Mouse (Mus musculus) heart, embryonic 16.5 days (tissue): ENCODE measurements around the gene Fubp3. TPM values are rescaled to one million over a fixed set of nuclear protein-coding genes. Genes with fewer than 3 reads are reported as not detected.
A peak's percentile ranks its signal among the peaks of the same experiment; 100 is the strongest.

Experiments
- ATAC-seq: fragments of 200-750 bp; cut with Nextera tagmentation; replicated peaks from 2 replicates; pipeline ENCODE4 v1.8.0; 2017; ENCODE audit warnings: moderate number of reproducible peaks; ENCODE audit not compliant: insufficient read depth, low FRiP score; ENCODE audit errors: extremely low read depth
- H3K27ac ChIP-seq: fragments of 300-500 bp; sonication (generic); 2 replicates; pipeline ENCODE4 v1.5.1; 2014; ENCODE audit warnings: mild to moderate bottlenecking, low read length, control low read depth, moderate library complexity
- H3K27me3 ChIP-seq: fragments of 300-500 bp; sonication (generic); 2 replicates; pipeline ENCODE4 v1.6.1; 2014; ENCODE audit warnings: low read length, mixed read lengths; ENCODE audit not compliant: control insufficient read depth, insufficient read depth
- H3K36me3 ChIP-seq: fragments of 300-500 bp; sonication (generic); 2 replicates; pipeline ENCODE4 v1.6.1; 2014; ENCODE audit not compliant: control insufficient read depth, insufficient read depth
- H3K4me1 ChIP-seq: fragments of 300-500 bp; sonication (generic); 2 replicates; pipeline ENCODE4 v1.6.1; 2014; ENCODE audit warnings: low read length, mixed read lengths; ENCODE audit not compliant: control insufficient read depth, insufficient read depth
- H3K4me2 ChIP-seq: fragments of 300-500 bp; sonication (generic); 2 replicates; pipeline ENCODE4 v1.6.1; 2014; ENCODE audit warnings: low read depth, mild to moderate bottlenecking, control low read depth, low read length
- H3K4me3 ChIP-seq: fragments of 300-500 bp; sonication (generic); 2 replicates; pipeline ENCODE4 v1.5.1; 2014; ENCODE audit warnings: mild to moderate bottlenecking, control low read depth, low read length
- H3K9ac ChIP-seq: fragments of 300-500 bp; sonication (generic); 2 replicates; pipeline ENCODE4 v1.6.1; 2014; ENCODE audit warnings: low read length, control low read depth
- H3K9me3 ChIP-seq: fragments of 300-500 bp; sonication (generic); replicated peaks from 2 replicates; pipeline ENCODE4 v1.6.1; 2016; ENCODE audit warnings: low read length; ENCODE audit not compliant: control insufficient read depth
- WGBS: fragments of 180-500 bp; shearing (Covaris S2); extraction: QIAGEN DNeasy Blood & Tissue Kit; methylation state at CpG from one replicate; pipeline ENCODE4 v1.1.7; 2014; 5-methylcytosine and 5-hydroxymethylcytosine counted together
- polyA plus RNA-seq: library from polyadenylated mRNA; unstranded; fragments of >200 nt; fragmentation: Nextera tagmentation; extraction: Ambion mirVana; gene quantifications from 2 replicates; pipeline ENCODE4 v1.2.1, GENCODE M21; 2015

The Fubp3 gene
- polyA plus RNA-seq, 1 experiment from 2014 or later = 43.4 TPM

DNA sequence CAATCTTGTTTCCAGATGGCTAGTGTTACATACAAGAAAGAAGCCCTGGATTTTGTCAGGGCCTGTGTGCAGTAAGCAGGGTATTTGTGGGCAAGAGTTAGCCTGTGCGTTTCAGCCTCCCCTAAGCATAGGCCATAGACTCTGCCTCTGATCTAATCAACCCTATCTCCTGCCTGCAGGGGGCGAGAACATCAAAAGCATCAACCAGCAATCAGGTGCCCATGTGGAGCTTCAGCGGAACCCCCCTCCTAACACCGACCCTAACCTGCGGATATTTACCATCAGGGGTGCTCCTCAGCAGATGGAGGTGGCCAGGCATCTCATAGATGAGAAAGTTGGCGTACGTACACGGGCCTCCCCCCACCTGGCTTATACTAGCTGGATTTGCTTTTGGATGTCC, 38.9 kb downstream of the Fubp3 start:
- no peak overlapping the region for H3K4me3 ChIP-seq
- 0 out of 2 replicates have a peak, but pooled peaks cover 3% of the 10 kb centered on the region for H3K4me1 ChIP-seq
- no peak overlapping the region for H3K27ac ChIP-seq
- 88% methylated on average over 8 of the region's 8 CpGs for WGBS
- H3K9me3 ChIP-seq = no peaks in the 10 kb centered on the region
- no peak for ATAC-seq
- no peak overlapping the region for H3K9ac ChIP-seq
- H3K36me3 ChIP-seq = peaks cover 58% of the 10 kb centered on the region
- no peak overlapping the region for H3K4me2 ChIP-seq
- H3K27me3 ChIP-seq = no peaks in the 10 kb centered on the region

DNA sequence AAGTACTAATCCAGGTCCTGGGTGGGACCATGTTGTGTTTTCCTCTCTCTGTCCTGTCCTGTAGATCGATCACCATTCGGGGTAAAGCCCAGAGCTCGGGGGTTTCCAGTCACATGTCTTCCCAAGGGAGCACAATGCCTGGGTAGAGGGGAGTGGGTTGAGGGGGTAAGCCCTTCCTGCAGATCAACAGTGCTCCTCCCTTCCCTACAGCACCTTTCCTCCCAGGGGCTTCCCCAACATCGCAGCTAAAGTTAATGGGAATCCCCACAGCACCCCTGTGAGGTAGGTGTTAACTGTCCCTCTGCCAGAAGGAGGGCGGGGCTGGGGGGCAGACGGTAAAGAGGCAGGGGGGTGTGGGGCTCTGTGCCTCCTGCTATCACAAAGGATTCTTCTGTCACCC, 40.2 kb downstream of the Fubp3 start:
- Histone ChIP-seq H3K27me3 (no peaks in the 10 kb centered on the region), H3K36me3 (peaks cover 61% of the 10 kb centered on the region), H3K9ac (no peak overlapping the region), H3K4me3 (no peak overlapping the region), H3K9me3 (no peaks in the 10 kb centered on the region), H3K4me2 (no peak overlapping the region), H3K27ac (no peak overlapping the region), H3K4me1 (0 out of 2 replicates have a peak, but pooled peaks cover 3% of the 10 kb centered on the region)
- no peak; the same call in 1 of the 2 replicates for ATAC-seq
- 76% methylated on average over 6 of the region's 6 CpGs for WGBS

- ATAC-seq = no peak
- 82% methylated on average over 7 of the region's 7 CpGs for WGBS
- no peaks in the 10 kb centered on the region for H3K9me3 ChIP-seq
- no peaks in the 10 kb centered on the region for H3K27me3 ChIP-seq
- H3K4me1 ChIP-seq = 0 out of 2 replicates have a peak, but pooled peaks cover 3% of the 10 kb centered on the region
- peaks cover 56% of the 10 kb centered on the region for H3K36me3 ChIP-seq
- no peak overlapping the region for H3K4me3 ChIP-seq
- no peak overlapping the region for H3K4me2 ChIP-seq
- H3K9ac ChIP-seq = no peak overlapping the region
- no peak overlapping the region for H3K27ac ChIP-seq
Measured at GRCm38 (mm10) chr2:31613781-31614180, 41.3 kb downstream of the Fubp3 start.

DNA sequence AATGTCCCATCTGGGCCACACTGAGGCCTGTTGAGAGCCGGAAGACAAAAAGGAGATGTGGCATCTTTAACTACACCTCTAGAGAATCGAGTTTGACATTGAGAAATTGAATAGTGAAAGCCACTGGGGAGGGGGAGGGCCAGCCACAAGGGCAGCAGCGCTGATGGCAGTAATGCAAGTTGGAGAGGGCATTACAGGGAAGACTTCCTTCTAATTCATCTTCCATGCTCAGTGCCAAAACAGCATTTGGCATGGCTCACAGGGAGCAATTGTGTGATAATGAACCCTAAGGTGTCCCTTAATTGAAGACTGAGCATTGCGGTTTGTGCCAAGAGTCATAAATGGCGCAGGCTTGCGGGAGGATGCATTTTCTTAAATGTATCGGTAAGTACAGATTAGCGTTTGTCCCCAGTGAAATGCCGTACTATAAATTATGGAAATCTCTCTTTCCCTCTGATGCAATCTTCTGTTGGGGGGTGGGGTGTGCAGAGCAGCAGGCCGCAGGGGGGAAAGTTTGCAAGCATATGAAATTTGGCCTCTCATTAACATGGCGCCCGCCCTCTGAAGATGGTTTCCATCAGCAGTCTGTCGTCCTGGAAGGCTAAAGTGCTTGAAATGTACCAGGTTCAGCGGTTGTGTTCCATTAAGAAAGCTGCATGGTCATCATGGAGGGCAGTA, 46.2 kb downstream of the Fubp3 start:
- Histone ChIP-seq H3K9ac (no peak overlapping the region), H3K27me3 (no peaks in the 10 kb centered on the region), H3K27ac (no peak overlapping the region), H3K9me3 (no peaks in the 10 kb centered on the region), H3K36me3 (peaks cover 22% of the 10 kb centered on the region), H3K4me1 (no peaks in the 10 kb centered on the region), H3K4me2 (no peak overlapping the region), H3K4me3 (no peak overlapping the region)
- no peak for ATAC-seq
- WGBS = 82% methylated on average over 14 of the region's 14 CpGs

- ATAC-seq = no peak
- H3K4me1 ChIP-seq = no peaks in the 10 kb centered on the region
- H3K27me3 ChIP-seq = no peaks in the 10 kb centered on the region
- 96% methylated on average over 6 of the region's 6 CpGs for WGBS
- H3K9ac ChIP-seq = no peak overlapping the region
- H3K9me3 ChIP-seq = no peaks in the 10 kb centered on the region
- H3K4me3 ChIP-seq = no peak overlapping the region
- no peak overlapping the region for H3K27ac ChIP-seq
- H3K4me2 ChIP-seq = no peak overlapping the region
- peaks cover 20% of the 10 kb centered on the region for H3K36me3 ChIP-seq
Measured at GRCm38 (mm10) chr2:31619208-31619607, 46.8 kb downstream of the Fubp3 start.

- Histone ChIP-seq H3K27ac (no peak overlapping the region), H3K9ac (no peak overlapping the region), H3K4me2 (no peak overlapping the region), H3K36me3 (no peaks in the 10 kb centered on the region), H3K4me1 (peaks cover 9% of the 10 kb centered on the region), H3K27me3 (peaks cover 82% of the 10 kb centered on the region), H3K4me3 (no peak overlapping the region), H3K9me3 (no peaks in the 10 kb centered on the region)
- 26% methylated on average over 3 of the region's 3 CpGs for WGBS
- no peak for ATAC-seq
Measured at GRCm38 (mm10) chr2:31633531-31633930, 61.1 kb downstream of the Fubp3 start.

GRCm38 (mm10) chr2:31635281-31636137, 63.1 kb downstream of the Fubp3 start:
- Histone ChIP-seq H3K27me3 (peaks cover 96% of the 10 kb centered on the region), H3K9ac (no peak overlapping the region), H3K27ac (no peak overlapping the region), H3K4me3 (peak overlapping the region; percentile 2), H3K9me3 (no peaks in the 10 kb centered on the region), H3K4me2 (peak overlapping the region; percentile 33; the same call in 1 of the 2 replicates), H3K4me1 (peaks cover 9% of the 10 kb centered on the region), H3K36me3 (no peaks in the 10 kb centered on the region)
- 2% methylated on average over 52 of the region's 52 CpGs for WGBS
- ATAC-seq = no peak

GRCm38 (mm10) chr2:31636138-31636741, 63.8 kb downstream of the Fubp3 start:
- Histone ChIP-seq H3K4me3 (peak overlapping the region; percentile 2; the same call in 1 of the 2 replicates), H3K36me3 (no peaks in the 10 kb centered on the region), H3K9ac (no peak overlapping the region), H3K27ac (no peak overlapping the region), H3K4me1 (peaks cover 11% of the 10 kb centered on the region), H3K4me2 (peak overlapping the region; percentile 0; the same call in 1 of the 2 replicates), H3K9me3 (no peaks in the 10 kb centered on the region), H3K27me3 (peaks cover 97% of the 10 kb centered on the region)
- 1% methylated on average over 48 of the region's 48 CpGs for WGBS
- no peak for ATAC-seq
